Mouse (Mus musculus): ENCODE data around the gene Lsm3.

Lsm3 gene

GRCm38 (mm10) chr6:91510211-91510610 lies 5.5 kb upstream of the Lsm3 start:
- DNase-seq (ENCODE audit: low spot score): no peak

GRCm38 (mm10) chr6:91514135-91514534 lies 1.6 kb upstream of the Lsm3 start:
- DNase-seq (ENCODE audit: low spot score): no peak

GRCm38 (mm10) chr6:91514737-91515362 lies 878 bp upstream of the Lsm3 start:
- DNase-seq (ENCODE audit: low spot score): no peak

GRCm38 (mm10) chr6:91518454-91519020 lies 2.8 kb downstream of the Lsm3 start:
- no peak for DNase-seq (ENCODE audit: low spot score)

- DNase-seq (ENCODE audit: low spot score): no peak
These were observed 7.1 kb downstream of the Lsm3 start for GRCm38 (mm10) chr6:91522816-91523215.

GRCm38 (mm10) chr6:91525544-91525943 lies 9.8 kb downstream of the Lsm3 start:
- DNase-seq (ENCODE audit: low spot score): no peak

- DNase-seq (ENCODE audit: low spot score): peak; percentile 72
These were observed 11.6 kb downstream of the Lsm3 start for GRCm38 (mm10) chr6:91527227-91527860.

- DNase-seq (ENCODE audit: low spot score): no peak
These were observed 12.5 kb downstream of the Lsm3 start for GRCm38 (mm10) chr6:91528265-91528664.

GRCm38 (mm10) chr6:91530673-91531072 lies 14.9 kb downstream of the Lsm3 start:
- DNase-seq (ENCODE audit: low spot score): no peak

GRCm38 (mm10) chr6:91531276-91531675 lies 15.5 kb downstream of the Lsm3 start:
- DNase-seq (ENCODE audit: low spot score): no peak

- no peak for DNase-seq (ENCODE audit: low spot score)
These were observed 16.9 kb downstream of the Lsm3 start for GRCm38 (mm10) chr6:91532661-91533060.

GRCm38 (mm10) chr6:91533359-91533758 lies 17.6 kb downstream of the Lsm3 start:
- no peak for DNase-seq (ENCODE audit: low spot score)

GRCm38 (mm10) chr6:91533771-91534170 lies 18.0 kb downstream of the Lsm3 start:
- peak; percentile 8 for DNase-seq (ENCODE audit: low spot score)

- no peak for DNase-seq (ENCODE audit: low spot score)
These were observed 18.5 kb downstream of the Lsm3 start for GRCm38 (mm10) chr6:91534268-91534667.

- DNase-seq (ENCODE audit: low spot score): no peak
These were observed 19.5 kb downstream of the Lsm3 start for GRCm38 (mm10) chr6:91535231-91535630.

- no peak for DNase-seq (ENCODE audit: low spot score)
These were observed 20.5 kb downstream of the Lsm3 start for GRCm38 (mm10) chr6:91536047-91536765.

- no peak for DNase-seq (ENCODE audit: low spot score)
These were observed 25.5 kb downstream of the Lsm3 start for GRCm38 (mm10) chr6:91541276-91541675.

- DNase-seq (ENCODE audit: low spot score): no peak
These were observed 27.3 kb downstream of the Lsm3 start for GRCm38 (mm10) chr6:91543056-91543455.

- DNase-seq (ENCODE audit: low spot score): no peak
These were observed 30.6 kb downstream of the Lsm3 start for GRCm38 (mm10) chr6:91546241-91546884.

- no peak for DNase-seq (ENCODE audit: low spot score)
These were observed 31.6 kb downstream of the Lsm3 start for GRCm38 (mm10) chr6:91547313-91547712.

- no peak for DNase-seq (ENCODE audit: low spot score)
These were observed 33.9 kb downstream of the Lsm3 start for GRCm38 (mm10) chr6:91549621-91550020.

GRCm38 (mm10) chr6:91551671-91552070 lies 35.9 kb downstream of the Lsm3 start:
- no peak for DNase-seq (ENCODE audit: low spot score)
